Comparison of ENCODE assay signal across 8 mouse cellular contexts in genomic region chr13:93302846-93303562, GRCm38 (mm10). TPM values are rescaled to one million over a fixed set of nuclear protein-coding genes. Genes with fewer than 3 reads are reported as not detected.
DNase-seq lines count a peak whose midpoint lies in the region; ATAC-seq and TF ChIP-seq lines count a peak whose summit lies in the region.

No protein-coding gene starts in this region.

- WGBS in kidney, embryonic 14.5 days: 11% methylated on average over 19 of the region's 19 CpGs
- 14% methylated on average over 19 of the region's 19 CpGs for WGBS in hindbrain, embryonic 14.5 days
- WGBS in midbrain, embryonic 16.5 days: 12% methylated on average over 19 of the region's 19 CpGs

- peak overlapping the region; percentile 58 for H3K4me2 ChIP-seq in kidney, embryonic 14.5 days (replicated peaks; ENCODE audit: low read depth, low read length)
- H3K4me2 ChIP-seq in hindbrain, embryonic 14.5 days (replicated peaks): peak overlapping the region; percentile 63
- H3K4me2 ChIP-seq in midbrain, embryonic 16.5 days (ENCODE audit: low read length): peak overlapping the region; percentile 67

- POLR2A ChIA-PET in Patski (lab: Charles Lee): no interaction called here

- in situ Hi-C loops in Patski (cut with MboI; ENCODE audit: low pct_unique_long_range_greater_than_20kb): no loop called here

- intact Hi-C loops in left cerebral cortex, postnatal 10 days (cut with DNase I): loop anchor here (5.0 to 10.0 kb wide), 5 partner anchors 111 to 551 kb away; partner anchors contain the start of gene Tent2

- no peak for DNase-seq in kidney, adult 9 months
- no peak for DNase-seq in Patski (ENCODE audit: low read depth, low spot score)
- no peak for DNase-seq in hindbrain, embryonic 14.5 days (ENCODE audit: low spot score)
- DNase-seq in embryo, embryonic 9.5 days (ENCODE audit: extremely low spot score): no peak
- no peak for DNase-seq in embryo, embryonic 10 days (ENCODE audit: low spot score)
- DNase-seq in left cerebral cortex, postnatal 10 days (ENCODE audit: extremely low spot score in 1 of 2, low spot score in 2 of 2): no peak

- peak overlapping the region; percentile 88 for H3K4me3 ChIP-seq in kidney, embryonic 14.5 days (ENCODE audit: low read length)
- peak overlapping the region; percentile 94 for H3K4me3 ChIP-seq in hindbrain, embryonic 14.5 days (replicated peaks; ENCODE audit: low read length)
- peak overlapping the region; percentile 90 for H3K4me3 ChIP-seq in midbrain, embryonic 16.5 days (ENCODE audit: low read depth, low read length)

- ATAC-seq in kidney, embryonic 14.5 days (ENCODE audit: low FRiP score, low TSS enrichment): peak; percentile 68; the same call in 1 of the 2 replicates
- ATAC-seq in Patski: peak; percentile 75
- ATAC-seq in hindbrain, embryonic 14.5 days (ENCODE audit: low FRiP score): peak; percentile 68; the same call in 1 of the 2 replicates
- ATAC-seq in midbrain, embryonic 16.5 days: peak; percentile 81

- no peaks in the 10 kb centered on the region for H3K36me3 ChIP-seq in kidney, embryonic 14.5 days (ENCODE audit: control insufficient read depth, insufficient read depth, low read length)
- H3K36me3 ChIP-seq in hindbrain, embryonic 14.5 days (replicated peaks; ENCODE audit: control insufficient read depth, insufficient read depth): no peaks in the 10 kb centered on the region
- H3K36me3 ChIP-seq in midbrain, embryonic 16.5 days (ENCODE audit: control insufficient read depth, insufficient read depth, low read length): no peaks in the 10 kb centered on the region

- no peaks in the 10 kb centered on the region for H3K27me3 ChIP-seq in kidney, embryonic 14.5 days (ENCODE audit: control insufficient read depth, insufficient read depth, low read length)
- H3K27me3 ChIP-seq in Patski: peaks cover 4% of the 10 kb centered on the region
- no peaks in the 10 kb centered on the region for H3K27me3 ChIP-seq in hindbrain, embryonic 14.5 days (ENCODE audit: control insufficient read depth, insufficient read depth, low read length)
- H3K27me3 ChIP-seq in midbrain, embryonic 16.5 days (ENCODE audit: control insufficient read depth, insufficient read depth, low read depth, low read length): no peaks in the 10 kb centered on the region

- CTCF ChIA-PET in Patski (lab: Charles Lee): interaction anchor here (1.2 to 1.5 kb wide), 2 partner anchors 21 to 74 kb away, joined by 3 to 4 read pairs; no protein-coding TSS in a partner anchor

- no peaks in the 10 kb centered on the region for H3K9me3 ChIP-seq in kidney, embryonic 14.5 days (ENCODE audit: control insufficient read depth, low read length)
- no peaks in the 10 kb centered on the region for H3K9me3 ChIP-seq in hindbrain, embryonic 14.5 days (ENCODE audit: control insufficient read depth, low read length)
- H3K9me3 ChIP-seq in midbrain, embryonic 16.5 days (replicated peaks; ENCODE audit: control insufficient read depth, low read length, poor library complexity, severe bottlenecking): no peaks in the 10 kb centered on the region

- TF ChIP-seq CTCF in Patski (IDR thresholded peaks at IDR 0.05): no peak

- H3K4me1 ChIP-seq in kidney, embryonic 14.5 days (ENCODE audit: control insufficient read depth, insufficient read depth, low read length): peaks cover 14% of the 10 kb centered on the region; the same call in 1 of the 2 replicates
- peaks cover 37% of the 10 kb centered on the region for H3K4me1 ChIP-seq in hindbrain, embryonic 14.5 days (replicated peaks; ENCODE audit: control insufficient read depth, insufficient read depth, low read length)
- peaks cover 20% of the 10 kb centered on the region for H3K4me1 ChIP-seq in midbrain, embryonic 16.5 days (ENCODE audit: control insufficient read depth, insufficient read depth, low read length)

- H3K27ac ChIP-seq in kidney, embryonic 14.5 days (ENCODE audit: low read depth, low read length): peak overlapping the region; percentile 90
- peak overlapping the region; percentile 99 for H3K27ac ChIP-seq in hindbrain, embryonic 14.5 days
- H3K27ac ChIP-seq in midbrain, embryonic 16.5 days (ENCODE audit: low read length): peak overlapping the region; percentile 99

- peak overlapping the region; percentile 88 for H3K9ac ChIP-seq in kidney, embryonic 14.5 days (ENCODE audit: low read depth, low read length)
- H3K9ac ChIP-seq in hindbrain, embryonic 14.5 days: peak overlapping the region; percentile 92
- H3K9ac ChIP-seq in midbrain, embryonic 16.5 days (ENCODE audit: low read depth, low read length): peak overlapping the region; percentile 91

RNA-seq across cellular contexts. Expression of gene Homer1, which starts 3.6 kb away (rescaled TPM):
- polyA plus RNA-seq in kidney, embryonic 14.5 days (2014; fragmentation: Nextera tagmentation; extraction: Ambion mirVana): 8.6 and 8.9 TPM in 2 replicates
- polyA plus RNA-seq in Patski (2021): 15.1 TPM
- polyA plus RNA-seq in hindbrain, embryonic 14.5 days (2014; fragmentation: Nextera tagmentation; extraction: Ambion mirVana): 18.5 and 19.9 TPM in 2 replicates
- 8.6 and 9.4 TPM in 2 replicates for polyA plus RNA-seq in midbrain, embryonic 16.5 days (2015; fragmentation: Nextera tagmentation; extraction: Ambion mirVana)
- 100 to 1,000 TPM; 145 to 149 TPM for total RNA-seq in left cerebral cortex, postnatal 10 days (2021)
